Mouse (Mus musculus): ENCODE measurements around the gene Adck2.

Adck2 gene

GRCm38 (mm10) chr6:39557723-39558261 lies 15.9 kb upstream of the Adck2 start, which contains the start of gene Dennd2a:
Gene Dennd2a (minus strand): TSS chr6:39557867.
- DNase-seq (ENCODE audit: low read depth, low spot score), result peak; percentile 85

GRCm38 (mm10) chr6:39559276-39559939 lies 14.3 kb upstream of the Adck2 start:
- DNase-seq (ENCODE audit: low read depth, low spot score), result no peak

- DNase-seq (ENCODE audit: low read depth, low spot score), result peak; percentile 89
These were observed 11.3 kb upstream of the Adck2 start for GRCm38 (mm10) chr6:39562166-39563015.

- DNase-seq (ENCODE audit: low read depth, low spot score), result peak; percentile 64
These were observed 6.1 kb upstream of the Adck2 start for GRCm38 (mm10) chr6:39567528-39567927.

GRCm38 (mm10) chr6:39570426-39570825 lies 3.2 kb upstream of the Adck2 start:
- DNase-seq (ENCODE audit: low read depth, low spot score), result no peak

- no peak for DNase-seq (ENCODE audit: low read depth, low spot score)
These were observed 839 bp downstream of the Adck2 start for GRCm38 (mm10) chr6:39574555-39574869.

- DNase-seq (ENCODE audit: low read depth, low spot score), result no peak
These were observed 1.3 kb downstream of the Adck2 start for GRCm38 (mm10) chr6:39574951-39575350.

- DNase-seq (ENCODE audit: low read depth, low spot score), result no peak
These were observed 5.9 kb downstream of the Adck2 start for GRCm38 (mm10) chr6:39579552-39579951.

GRCm38 (mm10) chr6:39580558-39580957 lies 6.9 kb downstream of the Adck2 start:
- no peak for DNase-seq (ENCODE audit: low read depth, low spot score)

GRCm38 (mm10) chr6:39581087-39581784 lies 7.6 kb downstream of the Adck2 start:
- no peak for DNase-seq (ENCODE audit: low read depth, low spot score)

- DNase-seq (ENCODE audit: low read depth, low spot score), result no peak
These were observed 11.8 kb downstream of the Adck2 start, which contains the start of gene Gm42420 for GRCm38 (mm10) chr6:39585517-39585916. Gene Gm42420 (plus strand): TSS chr6:39585753.

GRCm38 (mm10) chr6:39591481-39591880 lies 17.8 kb downstream of the Adck2 start:
- DNase-seq (ENCODE audit: low read depth, low spot score), result no peak

GRCm38 (mm10) chr6:39592401-39593214 lies 18.9 kb downstream of the Adck2 start, which contains the start of gene Ndufb2:
Gene Ndufb2 (plus strand): TSS chr6:39592574.
- DNase-seq (ENCODE audit: low read depth, low spot score), result peak; percentile 94

GRCm38 (mm10) chr6:39600851-39601250 lies 27.2 kb downstream of the Adck2 start:
- DNase-seq (ENCODE audit: low read depth, low spot score), result no peak

- DNase-seq (ENCODE audit: low read depth, low spot score), result no peak
These were observed 28.2 kb downstream of the Adck2 start for GRCm38 (mm10) chr6:39601828-39602227.

- no peak for DNase-seq (ENCODE audit: low read depth, low spot score)
These were observed 30.9 kb downstream of the Adck2 start for GRCm38 (mm10) chr6:39604565-39604964.

GRCm38 (mm10) chr6:39606056-39606455 lies 32.4 kb downstream of the Adck2 start:
- no peak for DNase-seq (ENCODE audit: low read depth, low spot score)

- DNase-seq (ENCODE audit: low read depth, low spot score), result no peak
These were observed 33.2 kb downstream of the Adck2 start for GRCm38 (mm10) chr6:39606862-39607261.

- DNase-seq (ENCODE audit: low read depth, low spot score), result no peak
These were observed 33.7 kb downstream of the Adck2 start for GRCm38 (mm10) chr6:39607365-39607764.

- no peak for DNase-seq (ENCODE audit: low read depth, low spot score)
These were observed 36.5 kb downstream of the Adck2 start for GRCm38 (mm10) chr6:39610207-39610606.

- DNase-seq (ENCODE audit: low read depth, low spot score), result no peak
These were observed 37.6 kb downstream of the Adck2 start for GRCm38 (mm10) chr6:39611296-39611695.

Measured in forelimb bud, embryonic 11.5 days (tissue).